ENCODE assay signal across 9 mouse cellular contexts in genomic region chr8:77432726-77433125, GRCm38 (mm10).
DNase-seq lines count a peak whose midpoint lies in the region; ATAC-seq lines count a peak whose summit lies in the region.
"Had no signal": no experiment of that assay in that cellular context is flagged by ENCODE, and none has a peak within 500 bp of the region (broad histone marks: within the 10 kb centered on the region; RNA-seq: fewer than 3 reads in every experiment).

No protein-coding gene starts in this region.

- no peak overlapping the region for H3K4me2 ChIP-seq in kidney, embryonic 16.5 days (replicated peaks; ENCODE audit: low read depth, low read length)
- peak overlapping the region; percentile 37 for H3K4me2 ChIP-seq in embryonic facial prominence, embryonic 13.5 days
- no peak overlapping the region for H3K4me2 ChIP-seq in hindbrain, embryonic 12.5 days (replicated peaks)
- 0 out of 2 replicates have a peak overlapping the region, but pooled peaks have one; percentile 7 for H3K4me2 ChIP-seq in midbrain, embryonic 14.5 days (ENCODE audit: low read length)
- H3K4me2 ChIP-seq: neural tube, embryonic 13.5 days had no signal

- H3K4me3 ChIP-seq in kidney, embryonic 16.5 days (ENCODE audit: low read length): no peak overlapping the region
- H3K4me3 ChIP-seq in embryonic facial prominence, embryonic 13.5 days: no peak overlapping the region
- no peak overlapping the region for H3K4me3 ChIP-seq in hindbrain, embryonic 12.5 days
- no peak overlapping the region for H3K4me3 ChIP-seq in midbrain, embryonic 14.5 days (replicated peaks; ENCODE audit: low read depth, low read length)
- H3K4me3 ChIP-seq: neural tube, embryonic 13.5 days had no signal

- H3K9ac ChIP-seq in kidney, embryonic 16.5 days (replicated peaks; ENCODE audit: low read length): no peak overlapping the region
- peak overlapping the region; percentile 16; the same call in 1 of the 2 replicates for H3K9ac ChIP-seq in embryonic facial prominence, embryonic 13.5 days
- no peak overlapping the region for H3K9ac ChIP-seq in hindbrain, embryonic 12.5 days
- H3K9ac ChIP-seq in midbrain, embryonic 14.5 days (replicated peaks; ENCODE audit: low read length): no peak overlapping the region
- H3K9ac ChIP-seq: neural tube, embryonic 13.5 days had no signal

- 54% methylated on average over 10 of the region's 10 CpGs for WGBS in kidney, embryonic 16.5 days
- 37% methylated on average over 10 of the region's 10 CpGs for whole genome bisulfite sequencing in embryonic facial prominence, embryonic 13.5 days
- WGBS in hindbrain, embryonic 12.5 days: 55% methylated on average over 10 of the region's 10 CpGs
- 42% methylated on average over 10 of the region's 10 CpGs for WGBS in midbrain, embryonic 14.5 days

- no peak for DNase-seq in kidney, postnatal 14 days
- no peak for DNase-seq in midbrain, embryonic 14.5 days
- DNase-seq in adrenal gland, adult (ENCODE audit: inconsistent age in 2 of 2, low spot score in 1 of 2): no peak
- DNase-seq in left cerebral cortex, postnatal 36 days (ENCODE audit: low spot score in 2 of 2): no peak
- DNase-seq: kidney, postnatal 36 days had no signal

- H3K4me1 ChIP-seq in kidney, embryonic 16.5 days (ENCODE audit: insufficient read depth, low read length): peaks cover 30% of the 10 kb centered on the region
- H3K4me1 ChIP-seq in embryonic facial prominence, embryonic 13.5 days: peaks cover 63% of the 10 kb centered on the region
- H3K4me1 ChIP-seq in hindbrain, embryonic 12.5 days: peaks cover 6% of the 10 kb centered on the region; the same call in 1 of the 2 replicates
- H3K4me1 ChIP-seq in midbrain, embryonic 14.5 days (ENCODE audit: control insufficient read depth, insufficient read depth, low read length): 0 out of 2 replicates have a peak, but pooled peaks cover 6% of the 10 kb centered on the region

- peak overlapping the region; percentile 30; the same call in 1 of the 2 replicates for H3K27ac ChIP-seq in kidney, embryonic 16.5 days (ENCODE audit: low read length)
- H3K27ac ChIP-seq in embryonic facial prominence, embryonic 13.5 days: peak overlapping the region; percentile 77
- H3K27ac ChIP-seq in hindbrain, embryonic 12.5 days: no peak overlapping the region
- no peak overlapping the region for H3K27ac ChIP-seq in midbrain, embryonic 14.5 days (replicated peaks; ENCODE audit: low read depth, low read length)
- H3K27ac ChIP-seq: neural tube, embryonic 13.5 days had no signal

- H3K27me3 ChIP-seq in kidney, embryonic 16.5 days (ENCODE audit: insufficient read depth, low read length): no peaks in the 10 kb centered on the region
- no peaks in the 10 kb centered on the region for H3K27me3 ChIP-seq in embryonic facial prominence, embryonic 13.5 days
- H3K27me3 ChIP-seq in hindbrain, embryonic 12.5 days: no peaks in the 10 kb centered on the region
- H3K27me3 ChIP-seq in midbrain, embryonic 14.5 days (ENCODE audit: control insufficient read depth, insufficient read depth, low read length): no peaks in the 10 kb centered on the region
- H3K27me3 ChIP-seq: neural tube, embryonic 13.5 days had no signal

- H3K9me3 ChIP-seq in kidney, embryonic 16.5 days (ENCODE audit: low read length): no peaks in the 10 kb centered on the region
- H3K9me3 ChIP-seq in embryonic facial prominence, embryonic 13.5 days: no peaks in the 10 kb centered on the region
- H3K9me3 ChIP-seq in hindbrain, embryonic 12.5 days (replicated peaks): no peaks in the 10 kb centered on the region
- no peaks in the 10 kb centered on the region for H3K9me3 ChIP-seq in midbrain, embryonic 14.5 days (ENCODE audit: control insufficient read depth, low read length)
- H3K9me3 ChIP-seq: neural tube, embryonic 13.5 days had no signal

- intact Hi-C loops in left cerebral cortex, postnatal 36 days (cut with DNase I): no loop called here

- no peaks in the 10 kb centered on the region for H3K36me3 ChIP-seq in kidney, embryonic 16.5 days (ENCODE audit: insufficient read depth, low read length)
- peaks cover 5% of the 10 kb centered on the region for H3K36me3 ChIP-seq in embryonic facial prominence, embryonic 13.5 days
- H3K36me3 ChIP-seq in hindbrain, embryonic 12.5 days: no peaks in the 10 kb centered on the region
- no peaks in the 10 kb centered on the region for H3K36me3 ChIP-seq in midbrain, embryonic 14.5 days (ENCODE audit: control insufficient read depth, insufficient read depth, low read length)
- H3K36me3 ChIP-seq: neural tube, embryonic 13.5 days had no signal

- no peak for ATAC-seq in kidney, embryonic 16.5 days (ENCODE audit: low FRiP score, low TSS enrichment)
- no peak for ATAC-seq in embryonic facial prominence, embryonic 13.5 days (ENCODE audit: insufficient number of reproducible peaks, insufficient read depth, low FRiP score, low TSS enrichment, low read depth)
- ATAC-seq in hindbrain, embryonic 12.5 days (ENCODE audit: low FRiP score): peak; percentile 32; the same call in 1 of the 2 replicates
- ATAC-seq in midbrain, embryonic 14.5 days (ENCODE audit: low FRiP score, low TSS enrichment): peak; percentile 8; the same call in 1 of the 2 replicates

Comparison
In these comparisons a context has a peak if more than half of its experiments do, and no peak if none do; other contexts are left out.
1. ATAC-seq: peak in hindbrain, embryonic 12.5 days (single experiment) and midbrain, embryonic 14.5 days (single experiment); none in kidney, embryonic 16.5 days (single experiment) and embryonic facial prominence, embryonic 13.5 days (single experiment).
2. H3K27ac ChIP-seq: peak in kidney, embryonic 16.5 days (single experiment) and embryonic facial prominence, embryonic 13.5 days (single experiment); none in hindbrain, embryonic 12.5 days (single experiment) and midbrain, embryonic 14.5 days (single experiment).
3. H3K4me2 ChIP-seq: peak in embryonic facial prominence, embryonic 13.5 days (single experiment) and midbrain, embryonic 14.5 days (single experiment); none in kidney, embryonic 16.5 days (single experiment) and hindbrain, embryonic 12.5 days (single experiment).